Mouse (Mus musculus) heart, adult 8-10 months (tissue): ENCODE data around the gene S100z. TPM values are rescaled to one million over a fixed set of nuclear protein-coding genes. Genes with fewer than 3 reads are reported as not detected.

Source experiments
- DNase-seq: peaks from one replicate; pipeline ENCODE4 v3.0.0; 2022; ENCODE audit warnings: low spot score
- total RNA-seq, 4 experiments: library from RNA; stranded (reverse); gene quantifications; 2 replicates each; pipeline ENCODE4 v1.2.4; 2022

Gene S100z
- not detected for total RNA-seq

GRCm38 (mm10) chr13:95478671-95479413, at the start of gene S100z:
Gene S100z, minus strand, starts transcription at chr13:95478721.
- no peak for DNase-seq

DNA sequence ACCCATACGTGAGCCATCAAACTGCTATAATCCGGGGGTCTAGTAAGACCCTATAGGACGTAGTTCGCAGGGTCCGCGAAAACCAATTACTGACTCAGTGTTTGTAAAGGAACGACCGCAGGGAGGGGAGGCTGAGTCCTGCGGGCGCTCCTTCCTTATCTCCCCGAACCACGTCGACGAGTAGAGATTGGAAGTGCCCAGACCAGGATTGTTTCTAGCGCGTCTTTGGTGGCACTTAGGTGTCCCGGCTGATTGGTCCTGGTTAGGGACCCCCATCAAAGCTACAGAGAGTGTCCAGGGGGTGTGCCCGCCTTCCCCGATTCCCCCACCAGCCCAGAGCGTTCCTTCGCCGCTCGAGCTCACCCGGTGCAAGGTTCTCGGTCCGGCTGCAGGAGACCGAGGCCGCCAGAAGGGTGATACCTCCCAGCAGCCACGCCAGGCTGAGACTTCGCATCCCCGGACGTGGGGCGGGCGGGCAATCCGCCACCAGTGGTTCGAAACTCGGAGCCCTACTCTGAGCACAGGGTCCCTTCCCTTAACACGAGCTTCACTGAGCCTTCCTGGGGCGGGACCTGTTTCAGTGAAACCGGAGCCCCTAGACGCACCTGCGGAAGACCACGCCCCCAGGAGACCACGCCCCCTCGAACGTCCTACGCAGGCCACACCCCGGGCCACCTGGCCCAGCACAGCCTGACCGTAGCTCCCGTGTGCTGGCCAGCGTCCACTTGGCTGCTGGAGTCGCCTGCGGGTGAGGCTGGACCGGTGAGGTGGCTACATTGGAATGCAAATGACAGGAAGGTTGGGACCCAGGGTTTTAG, 46.4 kb upstream of the S100z start, which contains the start of gene F2rl1:
Gene F2rl1, minus strand, starts transcription at position 554 of the 818 bp plus-strand sequence.
- peak; percentile 24 for DNase-seq

DNA sequence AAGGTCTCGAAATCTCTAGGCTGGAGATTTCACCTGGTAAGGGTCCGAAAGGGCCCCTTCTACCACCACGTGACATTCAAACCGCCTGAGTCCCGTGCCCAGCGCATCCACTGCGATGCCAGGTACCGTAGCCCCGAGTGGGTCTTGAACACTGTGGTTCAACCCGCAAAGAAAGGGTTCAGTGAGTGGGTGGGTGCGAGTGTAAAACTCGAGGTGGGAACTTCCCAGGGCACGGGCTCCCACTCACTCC, 45.8 kb upstream of the S100z start:
- DNase-seq = no peak

DNA sequence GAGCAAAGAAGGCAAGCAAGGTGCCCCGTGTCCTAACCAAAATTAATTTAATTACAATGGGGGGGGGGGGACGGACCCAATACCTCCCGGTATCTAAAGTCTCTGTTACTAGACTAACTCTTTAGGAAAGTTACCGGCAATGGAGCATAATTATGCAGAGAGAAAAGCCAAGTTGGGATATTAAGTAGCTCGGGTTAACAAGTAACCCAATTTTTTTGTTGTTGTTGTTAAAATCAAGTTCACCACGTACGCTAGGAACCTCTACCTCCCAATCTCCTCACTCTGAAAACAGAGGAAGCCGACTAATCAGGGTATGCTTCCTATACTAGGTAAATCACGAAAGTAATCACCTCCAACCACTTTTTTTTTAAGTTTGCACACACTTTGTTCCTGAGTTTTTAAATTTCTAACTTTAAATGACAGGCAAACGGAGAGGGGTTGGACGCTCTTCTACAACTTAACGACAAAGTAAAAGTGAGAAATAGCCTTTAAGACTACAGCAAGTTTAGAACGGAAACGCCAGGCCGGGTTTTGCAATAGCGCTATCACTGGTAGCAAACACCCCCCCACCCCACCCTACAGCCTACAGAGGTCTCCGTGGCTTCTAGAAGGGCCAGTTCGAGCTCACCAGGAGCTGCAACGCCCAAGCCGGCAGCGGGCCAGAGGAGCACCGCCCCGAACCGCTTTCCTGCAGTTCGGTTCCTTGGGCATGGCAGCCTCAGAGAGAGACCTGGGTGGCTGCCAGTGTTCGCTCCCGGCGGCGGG, 45.3 kb upstream of the S100z start:
- no peak for DNase-seq

- no peak for DNase-seq
Measured at GRCm38 (mm10) chr13:95522176-95522575, 43.7 kb upstream of the S100z start.

DNA sequence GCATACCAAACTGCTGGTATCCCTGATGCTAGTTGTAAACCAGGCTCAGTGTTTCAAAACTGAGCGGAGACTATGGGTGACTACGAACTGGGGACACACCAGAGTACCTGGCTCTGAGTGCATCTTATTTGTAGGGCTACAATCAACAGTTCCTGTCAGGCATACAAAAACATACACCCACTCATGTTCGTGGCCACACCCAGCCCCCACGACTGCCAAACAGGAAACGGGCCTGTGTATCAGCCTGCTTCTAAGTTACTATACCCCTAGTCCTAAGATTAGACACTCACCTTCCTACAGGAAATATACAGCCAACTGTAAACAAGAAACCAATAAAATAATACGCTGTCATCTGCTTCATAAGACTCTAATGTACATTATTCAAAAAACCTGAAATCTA, 42.5 kb upstream of the S100z start:
- no peak for DNase-seq

DNA sequence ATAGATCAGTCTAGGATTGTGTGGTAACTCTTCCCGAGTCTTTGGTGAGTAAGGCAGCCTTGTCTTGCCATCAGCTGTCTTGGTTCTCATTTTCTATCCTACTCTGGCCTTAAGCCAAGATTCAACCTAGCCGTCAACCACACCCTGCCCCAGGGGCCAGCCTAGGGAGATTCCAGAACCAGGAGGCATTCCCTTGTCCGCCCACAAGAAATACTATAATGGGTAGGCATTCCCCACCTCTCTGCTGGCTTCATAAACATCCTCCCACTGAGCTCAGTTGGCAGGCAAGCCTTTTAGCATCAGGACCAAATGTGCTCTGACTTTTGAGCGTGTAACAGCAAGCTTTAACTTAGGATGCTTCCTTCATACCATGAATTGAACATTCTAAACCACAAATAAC, 36.2 kb upstream of the S100z start:
- no peak for DNase-seq

DNA sequence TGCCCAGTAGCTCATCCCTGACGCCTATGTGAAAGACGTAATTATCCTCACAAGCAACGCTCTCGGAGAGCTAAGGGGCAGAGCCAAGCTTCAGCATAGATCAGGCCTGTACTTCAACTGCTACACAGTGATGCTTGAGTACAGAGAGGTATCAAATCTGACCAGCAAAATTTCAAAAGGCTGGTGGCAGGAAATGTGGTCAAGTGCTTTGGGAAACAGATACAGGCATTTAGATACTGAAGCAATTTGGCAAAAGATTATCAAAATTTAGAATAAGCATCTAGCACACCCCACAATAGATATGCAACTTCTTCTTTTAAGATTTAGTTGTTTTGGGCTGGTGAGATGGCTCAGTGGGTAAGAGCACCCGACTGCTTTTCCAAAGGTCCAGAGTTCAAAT, 31.5 kb upstream of the S100z start:
- no peak for DNase-seq

GRCm38 (mm10) chr13:95503279-95503917, 24.9 kb upstream of the S100z start:
- DNase-seq = no peak

DNA sequence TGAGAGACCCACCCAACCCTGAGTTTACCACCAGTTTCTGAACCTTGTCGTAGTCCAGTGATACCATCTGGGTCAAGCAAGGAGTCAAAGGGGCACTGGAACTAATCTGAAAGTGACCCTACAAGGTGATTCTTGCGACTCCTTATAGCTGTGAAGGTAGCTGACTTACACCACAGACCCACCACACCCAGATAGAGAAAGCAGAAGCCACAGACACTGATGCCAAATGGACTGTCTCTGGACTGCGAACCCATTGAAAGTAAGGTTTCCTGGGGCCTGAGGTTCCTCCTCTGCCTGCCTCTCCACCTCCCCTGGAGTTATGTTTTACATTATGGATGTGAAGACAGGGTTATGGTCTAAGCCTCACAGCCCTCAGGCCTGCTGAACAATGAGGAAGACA, 18.1 kb upstream of the S100z start:
- DNase-seq = no peak

- DNase-seq = peak; percentile 5
Measured at GRCm38 (mm10) chr13:95494812-95495211, 16.3 kb upstream of the S100z start.

DNA sequence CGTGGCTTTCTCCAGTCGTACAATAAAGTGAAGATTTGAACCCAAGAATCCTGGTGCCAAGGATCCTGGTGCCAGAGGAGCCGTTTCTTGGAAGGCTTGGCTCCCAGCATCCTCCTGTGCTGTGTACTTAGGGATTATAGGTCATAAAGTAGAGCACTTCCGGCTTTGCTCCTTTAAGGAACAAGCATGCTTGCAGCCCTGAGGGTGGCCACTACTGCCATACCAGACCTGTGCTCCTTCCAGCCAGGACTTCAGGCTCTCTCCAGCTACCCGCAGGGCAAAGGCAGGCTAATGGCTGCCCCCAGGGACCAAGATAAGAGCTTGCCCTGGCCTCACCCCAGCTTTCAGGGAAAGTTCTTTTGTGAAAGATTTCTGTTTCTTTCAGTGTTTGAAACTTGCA, 14.8 kb upstream of the S100z start:
- DNase-seq = no peak

- no peak for DNase-seq
Measured at GRCm38 (mm10) chr13:95491327-95491726, 12.8 kb upstream of the S100z start.

DNA sequence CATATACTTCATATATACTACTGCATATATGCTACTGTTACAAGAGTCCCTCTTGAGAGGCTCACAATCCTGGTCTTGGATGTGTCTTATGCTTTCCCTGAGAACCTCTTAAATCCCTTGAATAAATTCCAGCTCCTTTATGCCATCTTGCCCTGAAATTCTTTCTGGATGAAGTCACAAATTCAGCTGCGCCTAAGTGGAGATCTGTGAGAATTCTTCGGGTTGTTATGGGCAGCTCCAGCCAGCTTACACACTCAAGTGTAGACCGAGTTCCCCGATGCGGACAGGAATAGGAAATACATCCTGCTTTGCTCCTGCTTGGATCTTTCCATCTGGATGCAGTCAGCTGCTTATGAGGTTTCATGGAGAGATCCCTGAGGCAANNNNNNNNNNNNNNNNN, 6.1 kb upstream of the S100z start:
- no peak for DNase-seq

GRCm38 (mm10) chr13:95481428-95481827, 2.9 kb upstream of the S100z start:
- DNase-seq = peak; percentile 67

- DNase-seq = no peak
Measured at GRCm38 (mm10) chr13:95477173-95477572, 1.3 kb downstream of the S100z start.

DNA sequence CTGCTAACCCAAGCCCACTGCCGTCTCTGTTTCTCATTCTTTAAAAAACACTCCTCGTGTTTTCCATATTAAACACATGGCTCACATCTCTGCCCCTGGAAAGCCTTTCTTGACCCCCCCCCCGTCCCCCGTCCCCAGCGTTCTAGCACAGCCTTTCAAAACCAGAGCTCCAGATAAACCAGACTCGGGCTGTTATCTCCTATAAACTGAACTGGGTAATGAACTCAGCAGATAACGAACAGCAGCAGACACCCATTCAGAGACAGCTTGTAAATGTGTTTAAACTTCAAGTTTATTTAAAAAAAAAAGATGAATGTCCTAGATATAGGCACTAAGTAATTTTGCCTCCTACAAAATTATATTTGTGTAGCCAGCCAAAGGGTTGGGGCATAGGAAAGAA, 3.4 kb downstream of the S100z start:
- DNase-seq = no peak

GRCm38 (mm10) chr13:95474294-95474693, 4.2 kb downstream of the S100z start:
- no peak for DNase-seq

GRCm38 (mm10) chr13:95470970-95471369, 7.6 kb downstream of the S100z start:
- no peak for DNase-seq

- no peak for DNase-seq
Measured at GRCm38 (mm10) chr13:95451529-95451928, 27.0 kb downstream of the S100z start.

- DNase-seq = no peak
Measured at GRCm38 (mm10) chr13:95450636-95451210, 27.8 kb downstream of the S100z start.

GRCm38 (mm10) chr13:95449730-95450129, 28.8 kb downstream of the S100z start:
- no peak for DNase-seq
